Mouse (Mus musculus): ENCODE measurements around the gene Acad9. TPM values are rescaled to one million over a fixed set of nuclear protein-coding genes. Genes with fewer than 3 reads are reported as not detected.

The Acad9 gene
- 42.3 TPM for polyA plus RNA-seq (2015; fragmentation: Illumina TruSeq; extraction: RNeasy Lipid Tissue Mini Kit (QIAGEN cat#74804); ENCODE audit: insufficient read depth, low replicate concordance)

DNA sequence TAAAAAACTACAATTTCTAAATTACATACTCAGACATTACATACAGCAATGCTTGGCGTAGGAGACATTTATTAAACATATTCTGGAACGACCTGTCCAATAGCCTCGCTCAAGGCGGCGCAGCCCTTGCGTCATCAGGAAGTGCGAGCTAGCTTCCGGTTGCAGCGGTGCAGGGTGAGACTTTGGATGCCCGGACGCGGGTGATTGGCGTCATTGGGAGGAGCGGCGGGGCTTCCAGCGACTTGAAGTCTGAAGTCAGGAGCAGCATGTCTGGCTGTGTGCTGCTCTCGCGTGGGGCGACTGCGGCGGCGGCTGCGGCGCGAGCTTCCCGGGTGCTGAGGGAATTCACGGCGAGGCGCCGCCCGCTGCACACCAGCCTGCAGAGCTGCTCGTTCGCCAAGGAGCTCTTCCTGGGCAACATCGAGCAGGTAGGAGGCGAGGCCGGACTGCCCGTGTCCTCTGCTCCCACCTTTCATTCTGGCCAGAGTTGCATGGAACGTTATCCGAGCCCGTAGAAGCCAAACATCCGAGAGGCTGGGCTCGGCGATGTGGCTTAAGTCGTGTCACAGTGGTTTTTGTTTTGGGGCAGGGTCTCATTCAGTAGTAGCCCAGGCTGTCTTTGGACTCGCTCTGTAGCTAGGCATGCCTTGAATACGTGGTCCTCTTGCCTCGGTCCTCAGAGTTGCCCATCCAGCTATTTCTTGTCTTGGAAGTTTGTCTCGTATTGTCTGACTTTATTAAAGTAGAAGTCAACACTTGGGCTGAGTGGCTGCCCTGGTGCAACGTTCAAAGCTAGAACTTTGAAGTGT lies at the start of gene Acad9:
Gene Acad9 (plus strand): TSS at position 137 of the 809 bp plus-strand sequence.

GRCm38 (mm10) chr3:36053447-36053846 lies 12.3 kb upstream of the Acad9 start, which contains the start of gene Ccdc144b:
Gene Ccdc144b (minus strand): TSS chr3:36053547.

Other genes with a start within 250 kb of the Acad9 start
- 115 TPM for gene Dcun1d1, start 128.5 kb upstream of the Acad9 start, polyA plus RNA-seq (2015; fragmentation: Illumina TruSeq; extraction: RNeasy Lipid Tissue Mini Kit (QIAGEN cat#74804); ENCODE audit: insufficient read depth, low replicate concordance)
- 35.3 TPM for gene Mccc1, start 65.3 kb upstream of the Acad9 start, polyA plus RNA-seq (2015; fragmentation: Illumina TruSeq; extraction: RNeasy Lipid Tissue Mini Kit (QIAGEN cat#74804); ENCODE audit: insufficient read depth, low replicate concordance)
- not detected for gene Ccdc144b, start 12.4 kb upstream of the Acad9 start, polyA plus RNA-seq (2015; fragmentation: Illumina TruSeq; extraction: RNeasy Lipid Tissue Mini Kit (QIAGEN cat#74804); ENCODE audit: insufficient read depth, low replicate concordance)
- 7.8 TPM for gene D3Ertd254e, start 85.0 kb downstream of the Acad9 start, polyA plus RNA-seq (2015; fragmentation: Illumina TruSeq; extraction: RNeasy Lipid Tissue Mini Kit (QIAGEN cat#74804); ENCODE audit: insufficient read depth, low replicate concordance)
- gene Qrfpr, start 156.3 kb downstream of the Acad9 start, polyA plus RNA-seq (2015; fragmentation: Illumina TruSeq; extraction: RNeasy Lipid Tissue Mini Kit (QIAGEN cat#74804); ENCODE audit: insufficient read depth, low replicate concordance), result 0.22 TPM

Measured in spleen, adult 10 weeks (tissue).